Comparison of ENCODE assay signal across 11 mouse cellular contexts in genomic region chr19:25052355-25052754, GRCm38 (mm10). TPM values are rescaled to one million over a fixed set of nuclear protein-coding genes. Genes with fewer than 3 reads are reported as not detected.
A peak's percentile ranks its signal among the peaks of the same experiment; 100 is the strongest.
DNase-seq lines count a peak whose midpoint lies in the region; ATAC-seq and TF ChIP-seq lines count a peak whose summit lies in the region.
"Had no signal": no experiment of that assay in that cellular context is flagged by ENCODE, and none has a peak within 500 bp of the region (broad histone marks: within the 10 kb centered on the region; RNA-seq: fewer than 3 reads in every experiment).

No protein-coding gene starts in this region.

- peak; percentile 63; the same call in 1 of the 2 replicates for ATAC-seq in megakaryocyte-erythroid progenitor cell, adult 5-6 weeks (replicated peaks; ENCODE audit: low FRiP score, low TSS enrichment, poor library complexity, severe bottlenecking)

- intact Hi-C loops in gastrocnemius, adult 2 months (cut with DNase I): no loop called here

- no peak for TF ChIP-seq CTCF in gastrocnemius, adult 2 months (IDR thresholded peaks at IDR 0.05)

- no peak overlapping the region for H3K27ac ChIP-seq in gastrocnemius, adult 2 months
- H3K27ac ChIP-seq: hindbrain, embryonic 14.5 days; stomach, embryonic 15.5 days had no signal

- H3K4me3 ChIP-seq in gastrocnemius, adult 2 months: no peak overlapping the region
- H3K4me3 ChIP-seq: stomach, embryonic 15.5 days had no signal

- DNase-seq in gastrocnemius, adult 18-20 months (ENCODE audit: low spot score): peak; percentile 6
- no peak for DNase-seq in gastrocnemius, adult 2 months
- peak; percentile 93 for DNase-seq in induced T-regulatory cell, adult 2 months (ENCODE audit: low read depth)
- peak; percentile 90 for DNase-seq in thymus, postnatal 0 days (ENCODE audit: low spot score)
- DNase-seq in urinary bladder, postnatal 14 days (ENCODE audit: low spot score): no peak
- no peak for DNase-seq in urinary bladder, postnatal 4 days (ENCODE audit: low spot score in 2 of 2)
- no peak for DNase-seq in gastrocnemius, postnatal 10 days
- DNase-seq: cerebellum, adult 9-10 months had no signal

RNA-seq across cellular contexts. Expression of gene Dock8, which starts 53.0 kb away (rescaled TPM):
- 1 to 10 TPM; 1.5 to 2.1 TPM for total RNA-seq in gastrocnemius, adult 18-20 months (2021)
- 1 to 10 TPM; 1.5 to 1.6 TPM for total RNA-seq in gastrocnemius, adult 2 months (2021)
- 36.4 and 76.9 TPM in 2 replicates for total RNA-seq in megakaryocyte-erythroid progenitor cell, adult 5-6 weeks (2014; fragmentation: Nextera tagmentation)
- 21.8 and 24.9 TPM in 2 replicates for total RNA-seq in megakaryocyte-erythroid progenitor cell, adult 5-6 weeks (2017)
- 66.7 and 80.1 TPM in 2 replicates for polyA plus RNA-seq in thymus, postnatal 0 days (2015; fragmentation: Nextera tagmentation; extraction: Ambion mirVana)
- 1 to 10 TPM; 4.3 to 5.1 TPM for total RNA-seq in gastrocnemius, postnatal 10 days (2021)

Comparison
In these comparisons a context has a peak if more than half of its experiments do, and no peak if none do; other contexts are left out.
1. DNase-seq: peak in gastrocnemius, adult 18-20 months (single experiment), induced T-regulatory cell, adult 2 months (single experiment) and thymus, postnatal 0 days (single experiment); none in gastrocnemius, adult 2 months (single experiment), urinary bladder, postnatal 14 days (single experiment), urinary bladder, postnatal 4 days (0 of 2) and gastrocnemius, postnatal 10 days (single experiment).